Mouse (Mus musculus) adrenal gland, postnatal 4 days (tissue): ENCODE measurements around the gene Sbno1. TPM values are rescaled to one million over a fixed set of nuclear protein-coding genes. Genes with fewer than 3 reads are reported as not detected.

Experiments used
- DNase-seq, 2 experiments: peaks; one replicate each; pipeline ENCODE4 v3.0.0; 2021 to 2022; ENCODE audit warnings: low spot score in 2 of 2, mixed read lengths in 2 of 2
- total RNA-seq, 2 experiments: library from RNA; stranded (reverse); gene quantifications; 2 replicates each; pipeline ENCODE4 v1.2.3; 2021

The Sbno1 gene
- total RNA-seq, 2 experiments from 2014 or later = 90.4 to 102 TPM

- peak; percentile 39 to 49 for DNase-seq
Observed at GRCm38 (mm10) chr5:124444661-124445561, 19.1 kb upstream of the Sbno1 start.

DNA sequence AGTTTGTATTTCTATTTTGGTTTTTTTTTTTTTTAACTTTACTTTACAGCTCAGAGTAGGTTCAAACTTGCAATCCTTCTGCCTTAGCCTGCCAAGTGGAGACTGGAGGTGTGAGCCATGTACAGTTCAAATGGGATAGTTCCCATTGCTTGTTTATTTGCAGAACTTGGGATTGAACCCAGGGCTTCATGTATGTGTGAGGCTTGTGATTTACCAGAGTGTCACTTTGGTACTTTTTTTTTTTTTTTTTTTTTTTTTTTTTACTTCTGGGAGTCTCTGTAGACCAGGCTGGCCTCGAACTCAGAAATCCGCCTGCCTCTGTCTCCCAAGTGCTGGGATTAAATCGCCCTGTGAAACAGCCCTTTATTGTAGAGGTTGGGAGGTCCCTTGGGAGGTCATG, 18.4 kb upstream of the Sbno1 start:
- DNase-seq = no peak

GRCm38 (mm10) chr5:124442628-124443027, 16.8 kb upstream of the Sbno1 start:
- no peak for DNase-seq

DNA sequence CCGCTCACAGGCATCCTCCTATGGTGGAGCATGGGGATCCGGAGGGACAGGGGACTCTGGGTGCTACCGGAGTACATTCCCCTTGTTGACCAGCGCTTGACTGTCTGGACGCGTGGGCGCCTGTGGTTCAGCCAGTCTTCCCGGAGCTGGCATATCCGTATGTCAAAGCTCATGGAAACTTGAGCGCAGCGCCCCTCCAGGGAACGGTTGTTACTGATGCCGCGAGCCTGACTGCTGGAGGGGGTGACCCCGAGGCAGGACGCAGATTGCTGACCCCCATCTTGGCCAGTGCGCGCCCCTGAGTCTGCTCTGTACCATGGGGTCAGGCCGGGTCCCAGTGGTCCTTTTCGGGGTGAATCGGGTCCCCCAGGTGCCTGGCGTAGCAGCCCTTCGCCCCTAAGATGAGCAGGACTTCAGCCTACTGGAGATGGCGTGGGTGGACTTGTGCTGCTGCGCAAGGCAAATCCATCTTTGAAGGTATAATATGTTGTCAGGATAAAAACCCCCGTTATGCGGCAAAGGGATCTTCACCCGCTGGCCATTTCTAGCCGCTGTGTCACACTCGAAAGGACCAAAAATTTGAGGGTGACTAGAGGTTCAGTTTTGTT, 14.4 kb upstream of the Sbno1 start:
- DNase-seq = peak in 1 of 2 experiments; percentile 39

GRCm38 (mm10) chr5:124439447-124440093, 13.8 kb upstream of the Sbno1 start, which contains the start of gene Kmt5a:
Kmt5a (plus strand) TSS chr5:124439930.
- DNase-seq = peak; percentile 86 to 91

GRCm38 (mm10) chr5:124438746-124439145, 12.9 kb upstream of the Sbno1 start:
- DNase-seq = no peak

- DNase-seq = no peak
Observed at GRCm38 (mm10) chr5:124438229-124438628, 12.4 kb upstream of the Sbno1 start.

DNA sequence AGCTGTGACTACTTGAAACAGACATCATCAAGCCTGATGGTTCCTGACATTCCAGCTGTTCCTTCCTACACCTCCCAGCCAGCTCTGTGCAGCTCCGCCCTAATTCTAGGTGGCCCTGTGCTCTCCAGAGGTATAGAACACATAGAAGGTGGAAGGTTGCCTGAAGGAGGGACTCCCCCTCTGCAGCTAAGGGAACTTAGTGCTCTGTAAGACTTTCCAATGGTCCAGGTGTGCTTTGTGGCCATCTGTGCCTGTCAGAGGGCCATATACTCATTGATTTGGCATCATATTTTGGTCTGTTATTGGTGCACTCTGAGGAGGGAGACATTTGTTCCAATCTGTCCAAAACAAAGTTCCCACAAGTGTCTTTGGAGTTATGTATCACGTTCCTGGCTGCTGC, 7.2 kb upstream of the Sbno1 start:
- no peak for DNase-seq

DNA sequence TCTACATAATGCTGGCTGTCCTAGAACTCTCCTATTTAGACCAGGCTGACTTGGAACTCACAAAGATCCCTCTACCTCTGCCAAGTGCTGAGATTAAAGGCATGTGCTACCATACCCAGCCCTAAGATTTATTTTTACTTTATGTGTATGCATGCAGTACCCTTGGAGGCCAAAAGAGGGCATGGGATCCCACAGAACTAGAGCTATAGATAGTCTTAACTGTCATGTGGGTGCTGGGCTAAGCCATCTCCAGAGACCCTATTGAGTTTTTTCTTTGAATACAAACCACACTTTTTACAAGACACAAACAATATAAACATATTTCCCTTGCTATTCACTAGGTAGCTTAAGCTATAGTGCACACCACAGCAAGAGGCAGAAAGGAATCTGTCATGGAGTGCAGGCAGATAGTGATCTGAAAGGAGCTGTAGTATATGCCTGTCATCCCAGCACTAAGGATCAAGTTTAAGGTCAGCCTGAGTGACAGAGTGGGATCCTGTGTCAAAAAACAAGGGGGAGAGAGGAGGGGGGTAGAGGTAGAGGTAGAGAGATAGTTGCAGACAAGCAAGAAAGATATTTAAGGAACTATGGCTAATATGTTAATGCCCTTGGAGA, 6.7 kb upstream of the Sbno1 start:
- no peak for DNase-seq

DNA sequence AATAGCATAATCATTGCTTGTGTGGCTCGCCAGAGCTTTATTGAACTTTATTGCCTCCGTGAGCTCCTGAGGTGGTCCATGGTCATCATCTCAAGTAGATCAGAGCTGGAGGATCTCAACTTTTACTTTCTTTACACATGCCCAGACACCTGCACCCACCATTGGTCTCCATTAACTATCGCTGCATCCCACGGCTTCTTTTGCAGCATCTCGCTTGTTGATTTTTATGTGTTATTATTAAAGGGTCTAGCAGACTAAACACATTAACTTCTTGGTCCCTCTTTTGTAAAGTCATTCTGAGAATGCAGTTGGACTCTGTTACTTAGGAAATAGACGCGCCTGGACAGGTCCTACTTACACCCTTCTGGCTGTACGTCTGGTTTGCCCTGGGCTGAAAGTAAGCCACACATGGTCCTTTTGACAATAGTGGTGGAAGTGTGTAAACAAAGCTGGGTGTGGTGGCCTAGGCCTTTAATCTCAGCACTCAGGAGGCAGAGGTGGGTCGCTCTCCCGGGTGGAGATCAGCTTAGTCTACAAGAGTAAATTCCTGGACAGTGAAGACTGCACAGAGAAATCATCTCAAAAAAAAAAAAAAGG, 772 bp upstream of the Sbno1 start:
- DNase-seq = no peak

GRCm38 (mm10) chr5:124424723-124425411, 934 bp downstream of the Sbno1 start:
- DNase-seq = peak in 1 of 2 experiments; percentile 15

- DNase-seq = no peak
Observed at GRCm38 (mm10) chr5:124424200-124424722, 1.5 kb downstream of the Sbno1 start.

- DNase-seq = no peak
Observed at GRCm38 (mm10) chr5:124421786-124422185, 4.0 kb downstream of the Sbno1 start.

GRCm38 (mm10) chr5:124418903-124419302, 6.9 kb downstream of the Sbno1 start:
- DNase-seq = no peak

- no peak for DNase-seq
Observed at GRCm38 (mm10) chr5:124412163-124412562, 13.6 kb downstream of the Sbno1 start.

DNA sequence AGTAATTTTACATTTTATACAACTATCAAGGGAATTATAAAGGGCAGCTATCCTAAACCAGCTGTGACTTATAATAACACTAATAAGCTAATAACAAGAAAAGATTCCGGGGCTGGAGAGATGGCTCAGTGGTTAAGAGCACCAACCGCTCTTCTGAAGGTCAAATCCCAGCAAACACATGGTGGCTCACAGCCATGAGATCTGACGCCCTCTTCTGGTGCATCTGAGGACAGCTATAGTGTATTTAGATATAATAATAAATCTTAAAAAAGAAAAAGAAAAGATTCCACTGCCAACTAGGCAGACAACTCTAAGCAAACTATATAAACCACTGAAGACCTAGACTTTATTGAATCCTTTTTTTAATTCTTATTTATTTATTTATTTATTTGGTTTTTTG, 15.0 kb downstream of the Sbno1 start:
- DNase-seq = no peak

DNA sequence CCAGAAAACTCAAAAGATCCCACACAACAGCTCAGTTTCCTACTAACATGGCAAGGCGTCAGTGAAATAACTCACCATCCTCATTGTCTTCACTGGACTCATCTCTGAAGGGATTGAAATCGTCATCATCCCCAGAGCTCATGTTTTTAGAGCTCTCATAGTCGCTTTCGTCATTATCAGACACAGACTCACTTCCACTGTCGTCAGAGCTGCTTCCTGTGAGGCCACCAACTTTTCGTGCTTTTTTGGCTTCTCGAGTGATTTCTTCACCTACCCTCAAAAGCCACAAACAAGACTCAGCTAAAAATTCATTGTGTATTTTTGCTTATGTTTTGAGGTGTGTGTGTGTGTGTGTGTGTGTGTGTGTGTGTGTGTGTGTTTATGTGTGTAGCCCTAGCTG, 32.1 kb downstream of the Sbno1 start:
- DNase-seq = no peak

DNA sequence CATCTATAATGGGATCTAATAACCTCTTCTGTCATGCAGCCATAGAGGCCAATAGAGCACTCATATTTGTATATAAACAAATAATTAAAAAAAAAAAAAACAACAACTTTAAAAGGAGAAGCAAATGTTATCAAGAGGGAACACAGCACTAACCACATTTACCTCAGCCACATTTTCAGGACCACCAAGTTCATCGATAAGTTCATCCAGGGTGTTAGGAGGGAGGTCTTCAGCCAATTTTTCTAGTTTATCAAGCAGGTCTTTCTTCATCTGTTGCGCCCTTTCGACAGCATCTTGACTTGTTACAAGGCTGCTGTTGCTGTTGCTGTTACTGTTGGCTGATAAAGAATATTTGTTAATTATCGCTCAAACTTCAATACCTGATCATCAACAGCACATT, 33.4 kb downstream of the Sbno1 start:
- no peak for DNase-seq

DNA sequence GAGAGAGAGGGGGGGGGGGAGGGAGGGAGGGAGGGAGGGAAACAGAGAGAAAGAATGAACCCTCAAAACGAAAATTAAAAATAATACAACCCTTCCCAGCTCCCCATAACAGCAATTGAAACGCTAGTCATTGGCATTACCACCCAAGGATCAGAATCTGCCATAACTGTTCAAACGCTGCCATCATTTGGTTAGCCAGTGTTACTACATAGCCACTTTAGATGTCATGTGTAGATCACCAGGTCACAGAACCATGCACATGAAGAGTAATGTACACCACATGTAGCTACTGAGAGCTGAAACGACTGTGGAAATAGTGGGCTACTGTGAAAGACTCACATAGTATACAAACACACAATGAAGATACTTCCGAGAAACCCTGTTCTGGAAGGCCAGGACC, 37.9 kb downstream of the Sbno1 start:
- no peak for DNase-seq

DNA sequence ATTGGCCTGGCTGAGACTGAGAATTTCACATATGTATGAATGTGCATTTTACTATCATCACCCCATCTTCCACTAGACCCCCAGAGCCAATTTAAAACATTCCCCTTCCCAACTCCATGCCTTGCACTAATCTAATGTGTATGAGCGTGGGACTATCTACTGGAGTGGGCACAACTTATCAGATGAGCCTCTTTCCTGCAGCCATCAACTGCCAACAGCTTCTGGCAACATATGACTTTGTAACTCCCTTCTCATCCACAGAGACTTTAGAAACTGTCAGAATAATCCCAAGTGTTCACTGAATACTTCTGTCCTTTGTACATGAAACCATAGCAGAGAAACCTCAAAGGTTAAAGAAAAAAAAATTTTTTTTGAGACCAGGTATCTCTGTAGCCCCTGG, 45.7 kb downstream of the Sbno1 start:
- DNase-seq = no peak
